Mouse (Mus musculus) spleen, postnatal 4 days (tissue): ENCODE measurements at regions not wholly inside any gene's neighbourhood (a gene's known extent, or its start where the extent isn't known, plus 50 kb on each side); places are given as distances from the start of the nearest gene placed in this dataset.
A peak's percentile ranks its signal among the peaks of the same experiment; 100 is the strongest.

ENCODE experiments used
- DNase-seq, 2 experiments: peaks; one replicate each; pipeline ENCODE4 v3.0.0; 2022; ENCODE audit warnings: low spot score in 2 of 2

DNA sequence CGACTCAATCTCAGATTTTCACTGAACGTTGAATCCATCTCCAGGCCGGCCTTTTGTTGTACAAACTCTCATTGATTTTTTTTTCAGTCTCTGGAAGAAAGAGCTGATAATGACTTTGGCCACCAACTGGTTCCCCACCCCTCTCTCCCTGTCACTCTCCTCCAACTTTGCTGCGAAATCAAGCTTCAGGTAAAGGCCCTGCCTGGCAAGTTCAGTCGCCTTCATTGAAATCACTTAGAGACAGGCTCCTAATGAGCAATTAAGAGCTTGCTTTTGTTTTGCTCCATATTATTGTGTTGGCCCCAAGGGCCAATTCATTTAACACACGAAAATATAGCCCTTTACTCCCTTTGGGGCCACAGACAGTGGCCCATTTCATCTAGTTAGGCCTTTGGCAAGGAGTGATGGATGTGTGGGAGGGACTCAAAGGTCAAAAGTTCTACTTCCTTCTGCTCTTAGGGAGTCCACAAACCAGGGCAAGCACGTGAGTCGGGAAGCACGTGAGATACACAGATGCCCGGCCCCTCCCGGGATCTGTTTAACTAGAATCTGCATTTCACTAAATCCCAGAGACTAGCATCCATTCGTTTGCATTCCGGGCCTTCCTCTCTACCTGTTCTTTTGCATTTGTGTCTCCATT is 120.0 kb downstream of the Dact1 start:
- DNase-seq, result no peak

DNA sequence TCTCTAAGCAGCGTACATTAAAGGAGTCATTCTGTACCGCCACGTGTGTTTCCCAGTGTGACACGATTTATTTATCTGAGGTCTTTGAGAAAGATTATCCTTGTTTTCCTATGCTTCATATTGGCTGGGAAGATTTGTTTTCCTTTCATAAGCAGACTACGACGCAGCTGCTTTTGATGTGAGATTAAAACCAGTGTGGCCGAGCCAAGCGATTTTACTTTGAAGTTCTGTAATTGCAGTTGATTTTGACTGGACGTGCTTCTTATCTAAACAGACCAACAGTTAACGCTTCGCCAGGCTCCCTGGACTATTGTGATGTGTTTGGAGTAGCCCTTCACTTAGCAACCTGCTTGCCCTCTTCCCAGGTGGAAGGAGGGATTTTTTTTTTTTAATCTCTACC is 120.6 kb downstream of the Dact1 start:
- DNase-seq, result no peak

DNA sequence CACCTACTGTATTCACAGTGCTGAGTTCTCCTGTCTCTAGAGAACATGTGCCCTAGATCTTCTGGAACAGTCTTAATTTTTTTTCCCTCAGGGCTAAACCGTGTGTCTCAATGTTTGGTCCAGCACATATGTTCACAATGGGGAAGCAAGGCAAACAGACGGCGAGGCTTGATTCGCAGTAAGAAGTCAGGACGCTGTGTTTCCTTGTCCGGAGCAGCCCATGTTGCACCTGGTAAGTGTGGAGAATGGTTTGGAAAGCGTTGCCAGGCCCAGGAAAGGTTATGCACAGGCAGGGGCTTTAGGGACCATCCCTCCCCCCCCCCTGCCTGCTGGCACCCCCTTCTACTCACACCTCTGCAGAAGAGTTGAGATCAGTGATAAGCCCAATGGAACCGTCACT is 121.4 kb downstream of the Dact1 start:
- DNase-seq, result no peak

DNA sequence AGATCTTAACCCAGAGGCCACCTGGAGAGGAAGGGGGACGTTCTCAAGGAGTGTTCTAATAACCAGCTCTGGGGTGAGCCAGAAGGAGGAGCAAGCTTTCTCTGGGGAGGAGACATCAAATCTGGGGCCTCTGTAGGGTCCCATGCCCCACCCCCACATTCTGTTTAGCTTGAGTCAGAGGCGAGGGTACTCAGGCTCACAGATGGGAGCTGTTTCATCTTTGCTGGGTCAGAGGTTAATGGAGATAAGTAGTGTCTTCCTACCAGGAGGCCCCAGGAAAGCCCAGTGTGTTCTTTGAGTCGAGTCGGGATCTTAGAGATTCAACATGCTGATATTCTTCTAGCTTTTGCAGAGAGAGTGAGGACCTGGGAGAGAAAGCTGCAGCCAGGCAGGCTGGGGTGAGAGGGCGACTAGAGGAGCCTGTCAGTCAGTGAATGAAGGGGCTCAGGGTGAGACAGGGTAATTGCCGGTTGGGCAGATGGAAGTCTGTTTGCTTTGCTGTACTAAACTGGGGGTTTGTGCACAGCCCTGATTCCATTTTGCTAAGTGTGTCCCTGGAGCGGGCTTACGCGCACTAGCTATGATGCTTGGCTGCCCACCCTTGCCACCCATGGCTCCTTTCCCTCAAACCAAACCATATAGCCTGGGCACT is 124.0 kb downstream of the Dact1 start:
- no peak for DNase-seq

DNA sequence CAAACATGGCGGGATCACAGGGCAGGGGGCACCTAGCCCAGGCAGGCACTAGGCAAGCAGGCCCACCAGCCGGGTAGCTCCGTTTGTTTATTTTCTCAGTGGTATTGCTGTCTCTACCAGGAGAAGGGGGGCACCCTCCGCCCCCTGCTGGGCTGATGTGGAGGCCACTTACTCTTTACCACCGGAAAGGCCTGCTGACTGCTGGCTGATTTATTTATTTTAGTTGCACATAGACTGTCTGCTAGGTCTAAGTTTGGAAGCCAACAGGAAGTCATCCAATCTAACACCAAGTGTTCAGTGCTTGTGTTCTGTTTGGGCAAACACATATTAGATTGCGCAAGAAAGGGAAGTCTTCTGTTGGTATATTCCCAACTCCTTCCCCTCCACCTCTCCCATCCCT is 128.6 kb downstream of the Dact1 start:
- peak in 1 of 2 experiments; percentile 15 for DNase-seq

DNA sequence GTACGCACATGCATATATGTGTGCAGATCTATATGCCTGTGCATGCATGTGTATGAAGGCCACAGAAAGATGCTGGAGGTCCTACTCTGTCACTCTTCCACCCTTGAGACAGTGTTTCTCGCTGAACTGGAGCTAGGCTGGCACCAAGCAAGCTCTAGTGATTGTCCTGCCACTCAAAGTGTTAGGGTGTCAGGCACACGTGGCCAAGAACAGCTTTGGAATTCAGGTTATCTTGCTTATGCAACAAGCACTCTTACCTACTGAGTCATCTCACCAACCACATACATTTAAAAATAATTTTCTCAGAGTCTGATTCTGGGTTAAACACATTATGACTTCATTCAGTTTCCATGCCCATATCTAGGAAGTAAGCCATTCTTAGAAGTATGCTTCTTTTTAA is 131.2 kb downstream of the Dact1 start:
- DNase-seq, result no peak

DNA sequence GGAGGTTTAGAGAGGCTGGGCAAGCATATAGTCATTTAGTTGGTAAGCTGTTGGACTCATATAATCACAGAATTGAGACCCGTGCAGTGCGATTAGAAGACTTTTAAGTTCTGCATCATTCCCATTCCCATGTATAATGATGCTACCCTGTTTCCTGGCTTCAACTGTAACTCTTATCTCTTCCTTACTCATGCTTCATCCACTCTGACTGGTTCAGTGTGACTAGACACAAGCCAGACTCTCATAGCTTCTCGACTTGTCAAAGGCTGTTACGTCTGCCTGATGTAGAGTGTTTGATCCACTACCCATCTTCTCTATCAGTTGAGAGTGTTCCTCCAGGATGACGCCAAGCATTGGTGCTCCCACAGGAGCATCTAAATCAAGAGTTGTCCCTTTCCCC is 131.6 kb downstream of the Dact1 start:
- DNase-seq, result no peak

DNA sequence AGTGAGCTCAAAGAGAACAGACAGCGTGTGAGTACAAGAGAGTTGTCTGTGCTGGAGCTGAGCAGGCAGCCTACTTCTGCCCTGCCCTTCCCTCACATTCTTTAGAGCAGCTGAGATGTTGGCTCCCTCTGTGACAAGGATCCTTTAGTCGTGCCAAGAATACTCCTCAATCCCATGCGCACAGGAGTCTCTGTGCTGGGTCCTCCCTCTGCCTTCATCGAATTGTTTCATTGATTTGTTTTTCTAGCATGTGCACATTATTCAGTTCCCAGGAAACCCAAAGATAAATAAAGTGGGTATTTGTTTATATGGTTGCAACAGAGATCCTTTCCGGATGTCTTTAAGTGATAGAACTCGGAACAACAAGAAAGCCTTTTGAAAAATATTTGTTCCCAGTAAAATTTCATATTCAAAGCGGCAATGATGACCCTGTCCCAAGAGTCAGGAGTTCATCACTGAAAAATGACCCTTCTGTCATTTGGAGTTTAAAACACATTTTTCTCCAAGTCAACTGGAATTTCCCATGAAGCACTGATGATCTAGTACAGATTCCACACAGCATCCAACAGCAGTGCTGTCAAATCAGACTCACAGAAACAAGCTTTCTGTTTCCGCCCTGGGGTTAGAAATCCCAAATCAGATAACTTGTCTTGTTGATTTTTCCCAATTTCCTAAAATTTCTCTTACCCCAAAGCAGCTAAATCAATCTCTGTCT is 136.7 kb downstream of the Dact1 start:
- no peak for DNase-seq

DNA sequence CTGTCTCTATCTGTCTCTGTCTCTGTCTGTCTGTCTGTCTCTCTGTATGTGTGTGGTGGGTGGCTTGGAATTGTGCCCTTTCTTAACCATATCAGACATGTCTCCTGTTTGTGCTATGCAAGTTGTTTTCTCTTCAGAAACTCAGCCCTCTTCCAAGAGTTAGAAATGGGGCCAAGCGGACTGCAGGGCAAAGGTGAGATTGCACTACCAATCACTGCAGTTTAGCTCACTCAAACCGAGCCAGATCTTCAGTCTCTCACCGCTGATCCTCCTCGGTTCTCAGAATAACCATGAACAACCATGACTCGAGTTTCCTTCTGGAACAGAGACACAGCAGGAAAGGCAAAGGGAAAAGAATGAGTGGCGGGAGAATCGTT is 137.2 kb downstream of the Dact1 start:
- DNase-seq, result no peak

DNA sequence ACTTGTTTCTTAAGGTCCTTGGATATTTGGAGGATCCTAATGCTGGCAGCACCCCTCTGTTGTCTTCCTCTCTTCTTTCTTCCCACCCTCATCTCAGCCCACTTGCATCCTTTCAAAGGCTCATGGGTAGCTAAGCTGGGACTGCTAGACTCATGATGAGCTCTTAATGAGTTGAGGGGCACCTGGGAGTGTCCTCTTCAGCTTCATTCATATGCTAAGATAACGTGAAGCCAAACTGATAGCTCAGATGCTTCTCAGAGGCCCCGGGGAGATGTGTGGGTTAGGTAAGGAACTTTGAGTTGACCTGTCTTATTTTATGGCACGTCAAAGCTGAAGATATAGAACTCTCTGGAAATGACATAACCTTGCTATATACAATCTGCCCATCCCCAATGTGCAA is 139.3 kb downstream of the Dact1 start:
- no peak for DNase-seq

DNA sequence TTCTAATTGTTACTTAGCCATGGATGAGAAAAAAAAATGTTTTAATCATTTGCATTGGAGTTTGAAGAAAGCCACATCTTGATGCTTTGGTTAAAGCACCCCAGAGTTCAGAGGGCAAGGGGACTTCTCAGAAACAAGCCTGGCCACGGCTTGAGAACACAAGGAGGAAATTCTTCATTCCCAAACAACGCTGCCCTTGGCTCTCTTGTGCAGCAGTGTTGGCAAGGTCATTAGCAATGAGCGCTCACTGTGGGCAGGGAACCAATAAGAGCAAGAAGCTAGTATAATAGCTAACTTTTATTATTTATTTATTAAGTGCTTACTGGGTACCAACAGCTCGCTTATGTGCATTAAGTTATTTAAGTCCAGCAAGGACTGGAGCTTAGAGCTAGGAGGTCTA is 140.4 kb downstream of the Dact1 start:
- DNase-seq, result no peak

DNA sequence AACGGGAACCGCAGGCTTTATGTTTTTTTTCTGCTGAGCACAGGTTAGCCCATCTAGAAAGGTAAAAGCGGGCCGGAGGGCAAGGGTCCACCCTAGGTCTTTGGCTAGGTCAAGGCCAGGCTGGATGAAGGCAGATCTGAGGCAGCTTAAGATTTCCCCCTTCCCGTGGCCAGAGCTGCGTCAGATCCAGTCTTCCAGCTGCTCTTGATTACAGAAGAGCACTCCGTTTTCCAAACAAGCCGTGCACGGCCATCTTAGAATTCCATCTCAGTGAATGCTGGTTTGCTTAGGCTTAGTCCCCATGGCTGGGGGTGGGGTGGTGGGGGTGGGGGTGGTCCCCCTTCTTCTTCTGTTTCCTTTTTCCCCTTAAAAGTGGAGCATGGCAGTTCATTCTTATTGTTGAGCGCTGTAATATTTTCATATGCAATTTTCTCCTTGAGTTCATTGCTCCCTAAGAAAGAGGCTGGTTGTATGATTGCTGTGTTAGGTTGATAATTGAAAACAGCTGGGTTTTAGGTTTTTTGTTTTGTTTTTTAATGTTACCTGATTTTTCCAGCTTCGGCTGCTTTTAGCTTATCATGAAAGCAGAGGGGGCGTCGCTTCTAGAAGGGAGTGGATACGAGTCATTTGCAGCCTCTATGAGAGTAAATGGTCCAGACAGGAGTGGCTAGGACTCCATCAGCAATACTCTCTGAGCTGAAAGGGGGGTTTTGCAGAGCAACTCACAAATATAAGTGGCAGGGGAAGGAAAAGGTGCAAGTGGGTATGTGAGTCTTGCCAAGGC is 141.2 kb downstream of the Dact1 start:
- no peak for DNase-seq

DNA sequence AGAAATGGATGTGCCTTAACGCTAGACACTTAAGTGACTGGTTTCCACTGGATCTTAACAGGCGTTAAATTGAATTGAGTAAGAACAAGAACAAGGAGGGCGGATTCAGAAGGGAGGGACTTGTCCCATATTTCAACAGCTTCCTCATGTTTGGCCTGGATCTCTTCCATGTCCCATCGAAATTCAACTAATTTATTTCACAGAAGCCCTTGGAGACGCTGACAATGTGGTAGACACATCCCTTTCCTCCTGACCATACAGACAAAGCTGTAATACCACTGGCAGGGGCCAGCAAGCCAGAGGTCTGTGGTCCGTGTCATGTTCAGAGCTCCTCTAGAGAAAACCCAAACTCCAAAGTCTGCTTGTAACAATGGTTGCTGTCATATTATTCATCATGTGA is 147.2 kb downstream of the Dact1 start:
- no peak for DNase-seq

DNA sequence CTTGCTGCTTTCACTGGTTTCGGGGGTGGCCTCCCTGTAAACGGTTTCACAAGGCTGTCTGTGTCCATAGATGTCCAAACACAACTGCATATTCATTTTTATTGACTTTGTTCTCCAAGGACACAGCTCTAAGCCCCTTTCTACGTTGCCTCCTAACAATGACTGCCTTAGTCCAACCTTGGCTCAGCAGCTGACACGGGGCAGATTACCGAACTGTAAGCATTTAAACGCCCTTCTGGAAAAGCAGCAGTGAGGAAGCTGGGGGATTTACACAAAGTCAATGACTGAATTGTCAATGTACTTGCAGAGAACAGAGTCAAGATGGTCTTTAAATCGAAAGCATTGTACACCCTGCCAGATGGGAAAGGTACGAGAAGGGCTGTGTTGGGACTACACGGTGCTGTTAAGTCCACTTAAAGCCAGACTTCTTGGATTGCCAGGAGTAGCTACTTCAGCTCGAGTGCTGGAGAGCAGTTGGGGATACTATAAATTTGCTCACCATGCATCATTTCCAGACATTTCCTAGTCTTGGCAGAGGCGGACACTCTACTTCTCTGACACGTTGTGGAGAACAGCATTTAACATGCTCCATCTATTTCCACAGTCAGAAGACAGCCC is 149.0 kb downstream of the Dact1 start:
- DNase-seq, result no peak

DNA sequence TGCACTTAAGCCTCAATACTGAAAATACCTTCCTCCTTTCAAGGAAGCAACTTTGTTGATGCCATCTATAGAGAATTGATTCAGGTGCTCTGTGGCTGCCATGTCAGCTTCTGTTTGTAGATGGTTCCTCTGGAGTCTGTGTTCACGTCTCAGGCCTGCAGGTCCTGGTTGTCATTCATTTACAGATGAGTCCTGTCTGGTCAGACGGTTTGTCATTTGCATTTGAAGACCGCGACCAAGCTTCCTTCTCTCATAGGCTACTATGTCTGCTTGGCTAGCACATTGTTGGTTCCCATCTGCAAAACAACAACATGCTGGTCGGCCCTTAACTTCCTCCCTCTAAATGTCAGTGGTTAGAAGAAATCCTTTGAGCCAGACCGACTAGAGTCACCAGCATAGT is 151.0 kb downstream of the Dact1 start:
- DNase-seq, result no peak

DNA sequence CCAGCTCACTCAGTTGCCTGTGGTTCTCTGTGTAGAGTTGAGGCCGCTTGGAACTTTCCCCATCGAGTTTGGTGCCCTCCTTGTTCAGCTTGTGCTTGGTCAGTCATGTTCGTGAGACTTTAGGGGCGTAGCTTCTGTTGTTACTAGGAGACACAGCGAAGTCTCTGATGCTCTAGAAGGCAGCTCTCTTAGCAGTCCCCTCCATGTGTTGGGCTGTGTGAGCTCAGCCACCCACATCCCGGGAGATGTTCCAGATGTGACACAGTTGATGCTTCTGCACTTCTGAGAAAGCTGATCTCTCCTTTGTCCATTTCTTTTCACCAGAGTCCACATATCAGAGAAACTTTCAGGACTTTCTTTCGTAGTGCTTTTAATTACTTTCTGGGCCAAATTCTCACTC is 158.1 kb downstream of the Dact1 start:
- DNase-seq, result no peak

DNA sequence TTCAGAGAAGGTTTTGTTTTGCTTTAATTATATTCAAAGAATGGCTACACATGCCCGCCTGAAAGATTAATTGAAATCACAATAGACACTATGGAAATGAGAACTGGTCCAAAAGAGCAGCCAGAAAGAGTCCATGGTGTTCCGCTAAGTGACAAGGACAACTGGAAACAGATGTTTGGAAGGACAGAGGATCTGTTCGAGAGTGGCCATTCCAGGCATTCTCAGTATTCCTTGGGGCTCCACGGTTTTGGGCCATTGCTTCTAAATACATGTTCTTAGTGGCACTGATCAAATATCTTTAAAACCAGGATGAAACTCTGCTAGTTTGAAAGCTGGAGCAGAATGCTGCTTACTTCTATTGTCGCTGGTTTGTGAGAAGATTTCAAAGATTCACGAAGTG is 158.6 kb downstream of the Dact1 start:
- DNase-seq, result no peak

DNA sequence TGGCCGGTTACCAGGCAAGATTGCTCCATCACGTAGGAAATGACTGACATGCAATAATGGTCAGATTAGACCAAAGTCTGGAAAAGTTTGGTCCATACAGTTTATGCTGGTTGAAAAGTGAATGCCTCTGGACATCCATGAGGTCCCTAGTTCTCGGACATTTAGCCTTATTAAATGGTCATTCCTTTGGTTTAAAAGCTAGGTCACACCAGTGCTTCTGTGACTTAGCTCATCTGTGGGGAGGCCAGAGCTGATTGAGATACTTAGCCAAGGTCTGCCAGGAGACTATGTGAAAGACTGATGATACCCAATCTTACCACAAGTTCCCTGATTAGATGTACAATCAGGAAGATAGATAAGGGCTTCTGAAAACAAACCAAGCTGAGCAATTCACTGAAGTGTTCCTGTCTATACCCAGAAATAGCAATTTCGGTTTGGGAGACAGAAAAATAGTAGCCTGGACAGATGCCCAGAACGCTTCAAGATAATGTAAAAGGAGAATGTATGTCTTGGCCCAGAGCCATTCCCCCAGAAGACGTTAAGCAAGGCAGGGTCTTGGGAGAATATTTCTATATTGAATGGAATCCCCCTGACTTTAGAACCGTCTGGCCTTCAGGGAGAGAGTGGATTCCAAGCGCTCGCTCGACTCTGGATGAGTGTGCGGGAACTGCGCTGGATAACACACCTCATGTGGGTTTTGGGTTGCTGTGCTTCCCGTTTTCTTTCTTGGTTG is 161.5 kb downstream of the Dact1 start:
- no peak for DNase-seq

DNA sequence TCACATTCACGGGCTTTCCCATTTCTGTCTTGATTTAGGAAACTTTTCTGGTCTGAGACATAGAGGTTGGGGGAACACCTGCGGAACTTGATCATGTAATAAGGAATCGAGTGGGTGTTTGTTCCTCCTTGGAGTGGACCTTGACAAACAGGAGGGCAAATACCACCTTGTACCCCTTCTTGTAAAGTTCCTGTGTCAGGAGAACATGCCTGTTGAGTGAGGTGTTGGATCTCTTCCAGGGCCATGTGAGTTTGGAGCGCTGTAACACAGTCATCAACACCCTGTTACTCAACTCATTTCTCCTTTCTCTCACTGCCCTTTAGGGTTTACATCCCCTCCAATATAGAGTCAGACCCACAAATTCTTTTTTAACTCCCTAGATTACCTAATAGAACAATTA is 162.0 kb downstream of the Dact1 start:
- no peak for DNase-seq

DNA sequence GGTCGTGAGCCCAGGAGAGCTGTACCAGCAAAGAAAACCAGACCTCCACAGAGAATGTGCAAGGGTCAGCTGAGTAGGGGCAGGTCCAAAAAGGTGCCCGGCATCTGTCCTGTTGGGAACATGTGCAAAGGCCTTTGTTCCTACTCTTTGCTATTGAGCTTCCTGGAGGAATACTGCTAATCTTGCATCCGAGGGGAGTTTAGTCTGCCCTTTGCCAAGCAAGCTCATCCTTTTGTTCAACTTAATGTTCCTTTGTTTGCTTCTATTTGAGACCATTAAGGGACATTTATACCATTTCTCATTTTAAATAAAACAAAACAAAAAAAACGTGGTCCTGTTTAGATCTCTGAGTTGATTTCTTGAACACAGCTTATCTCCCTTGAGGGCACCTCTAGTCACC is 166.6 kb downstream of the Dact1 start:
- no peak for DNase-seq

DNA sequence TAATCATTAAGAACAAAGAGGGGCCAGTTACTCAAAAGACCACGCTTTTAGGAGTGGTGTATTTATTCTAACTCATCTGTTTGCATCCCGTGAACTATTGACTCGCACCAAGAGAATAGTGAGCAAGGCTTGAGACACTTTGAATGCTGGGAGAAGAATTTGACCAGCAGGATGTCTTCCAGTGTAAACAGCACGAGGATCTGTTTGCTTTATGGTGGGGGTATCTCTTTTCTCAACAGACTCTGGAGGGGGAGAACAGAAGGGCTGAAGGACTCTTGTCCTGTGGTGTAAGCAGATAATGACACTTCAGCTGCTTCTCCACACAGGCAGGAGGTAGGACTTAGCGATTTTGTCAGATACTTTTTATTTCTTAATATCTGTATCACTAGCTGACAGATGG is 168.0 kb downstream of the Dact1 start:
- no peak for DNase-seq

DNA sequence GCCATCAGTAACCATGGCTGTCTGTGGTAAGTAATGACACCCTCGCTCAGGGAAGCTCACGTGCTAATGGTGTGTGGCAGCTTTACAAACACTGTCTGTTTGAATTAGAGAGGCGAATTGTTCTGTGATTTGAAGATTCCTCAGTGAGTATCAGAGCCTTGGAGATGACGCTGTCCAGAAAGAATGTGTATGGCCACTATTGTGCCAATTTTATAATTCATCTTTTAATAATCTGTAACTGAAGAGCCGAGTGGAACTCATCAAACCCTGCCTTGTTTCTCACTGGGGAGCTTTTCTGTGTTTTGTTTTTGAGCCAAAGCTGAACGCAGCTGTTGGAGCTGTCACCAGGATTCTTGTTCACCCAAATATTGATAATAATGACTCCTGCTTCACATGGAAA is 171.7 kb downstream of the Dact1 start:
- no peak for DNase-seq
